Mouse (Mus musculus) intestine, embryonic 14.5 days (tissue): Measurements from ENCODE around the gene Sestd1. TPM values are rescaled to one million over a fixed set of nuclear protein-coding genes. Genes with fewer than 3 reads are reported as not detected.

Experiments used
- ATAC-seq: fragments of 200-750 bp; cut with Nextera tagmentation; replicated peaks from 2 replicates; pipeline ENCODE4 v1.8.0; 2017; ENCODE audit warnings: low read depth, moderate number of reproducible peaks, moderate TSS enrichment, moderate library complexity; ENCODE audit not compliant: low FRiP score, low TSS enrichment
- DNase-seq: peaks from one replicate; pipeline ENCODE4 v3.0.0-alpha.2; 2018; ENCODE audit warnings: low spot score
- H3K27ac ChIP-seq: fragments of 300-500 bp; sonication (generic); 2 replicates; pipeline ENCODE4 v1.5.1; 2014; ENCODE audit warnings: low read depth, mild to moderate bottlenecking, control low read depth
- H3K27me3 ChIP-seq: fragments of 300-500 bp; sonication (generic); replicated peaks from 2 replicates; pipeline ENCODE4 v1.6.1; 2014; ENCODE audit warnings: low read length, control low read depth; ENCODE audit not compliant: control insufficient read depth, insufficient read depth
- H3K36me3 ChIP-seq: fragments of 300-500 bp; sonication (generic); 2 replicates; pipeline ENCODE4 v1.6.1; 2014; ENCODE audit warnings: low read length, control low read depth; ENCODE audit not compliant: control insufficient read depth, insufficient read depth
- H3K4me1 ChIP-seq: fragments of 300-500 bp; sonication (generic); replicated peaks from 2 replicates; pipeline ENCODE4 v1.6.1; 2014; ENCODE audit warnings: low read length, control low read depth, mixed read lengths; ENCODE audit not compliant: control insufficient read depth, insufficient read depth
- H3K4me2 ChIP-seq: fragments of 300-500 bp; sonication (generic); 2 replicates; pipeline ENCODE4 v1.6.1; 2014; ENCODE audit warnings: low read length
- H3K4me3 ChIP-seq: fragments of 300-500 bp; sonication (generic); 2 replicates; pipeline ENCODE4 v1.5.1; 2014; ENCODE audit warnings: low read depth, low read length, control low read depth, mixed read lengths
- H3K9ac ChIP-seq: fragments of 300-500 bp; sonication (generic); 2 replicates; pipeline ENCODE4 v1.6.1; 2014; ENCODE audit warnings: mild to moderate bottlenecking, low read length
- H3K9me3 ChIP-seq: fragments of 300-500 bp; sonication (generic); 2 replicates; pipeline ENCODE4 v1.6.1; 2016; ENCODE audit warnings: low read length, control low read depth; ENCODE audit not compliant: control insufficient read depth
- WGBS: fragments of 180-500 bp; shearing (Covaris S2); extraction: QIAGEN DNeasy Blood & Tissue Kit; methylation state at CpG from one replicate; pipeline ENCODE4 v1.1.7; 2014; 5-methylcytosine and 5-hydroxymethylcytosine counted together
- polyA plus RNA-seq: library from polyadenylated mRNA; unstranded; fragments of >200 nt; fragmentation: Nextera tagmentation; extraction: Ambion mirVana; gene quantifications from 2 replicates; pipeline ENCODE4 v1.2.1, GENCODE M21; 2014

Sestd1 gene
- polyA plus RNA-seq, 1 experiment from 2014 or later, result 20.3 TPM

DNA sequence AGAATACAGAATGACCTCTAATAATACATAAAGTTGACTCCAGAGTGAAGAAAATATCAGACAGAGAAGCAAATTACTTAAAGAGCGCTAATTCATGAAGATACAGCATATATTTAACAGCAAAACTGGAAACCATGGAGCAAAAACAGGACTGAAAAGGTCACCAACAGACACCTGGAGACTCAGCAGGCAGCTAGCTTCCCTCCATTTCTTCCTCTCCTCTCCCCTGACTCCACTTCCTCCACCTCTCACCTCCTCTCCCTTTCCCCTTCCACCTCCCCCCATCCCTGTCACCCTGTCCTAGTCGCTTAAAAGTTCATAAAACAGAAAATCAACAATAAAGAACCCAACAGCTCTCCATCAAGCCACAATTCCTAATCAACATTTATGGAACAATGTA is 13.5 kb downstream of the Sestd1 start:
- Histone ChIP-seq H3K4me3 (no peak overlapping the region), H3K36me3 (no peaks in the 10 kb centered on the region), H3K4me2 (no peak overlapping the region), H3K9me3 (no peaks in the 10 kb centered on the region), H3K4me1 (peaks cover 42% of the 10 kb centered on the region), H3K27me3 (no peaks in the 10 kb centered on the region), H3K9ac (no peak overlapping the region), H3K27ac (no peak overlapping the region)
- WGBS, result 90% methylated on average over 2 of the region's 2 CpGs
- ATAC-seq (no peak), DNase-seq (no peak)

DNA sequence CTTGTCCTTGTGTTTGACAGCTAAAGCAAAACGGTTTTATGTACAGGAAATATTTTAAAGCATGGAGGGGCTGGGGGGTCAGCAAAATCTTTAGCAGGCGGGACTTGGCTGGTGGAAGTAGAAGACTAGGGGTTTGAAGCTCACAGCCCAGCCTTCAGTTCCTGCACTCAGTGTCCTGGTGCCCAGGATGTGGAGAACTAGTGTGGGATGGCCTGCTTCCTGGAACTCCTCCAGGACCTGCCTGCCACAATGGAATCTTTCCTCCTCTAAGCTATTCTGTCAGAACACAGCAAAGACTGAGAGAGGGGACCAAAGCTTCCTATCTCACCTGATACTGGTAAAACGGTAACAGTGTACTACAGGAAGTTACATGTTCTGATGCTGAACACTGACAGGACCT is 14.4 kb downstream of the Sestd1 start:
- no peak for ATAC-seq
- no peaks in the 10 kb centered on the region for H3K9me3 ChIP-seq
- no peak overlapping the region for H3K4me2 ChIP-seq
- 52% methylated on average over 3 of the region's 3 CpGs for WGBS
- H3K27ac ChIP-seq, result no peak overlapping the region
- H3K36me3 ChIP-seq, result no peaks in the 10 kb centered on the region
- H3K9ac ChIP-seq, result no peak overlapping the region
- H3K4me1 ChIP-seq, result peaks cover 42% of the 10 kb centered on the region
- H3K27me3 ChIP-seq, result no peaks in the 10 kb centered on the region
- no peak overlapping the region for H3K4me3 ChIP-seq
- DNase-seq, result no peak

DNA sequence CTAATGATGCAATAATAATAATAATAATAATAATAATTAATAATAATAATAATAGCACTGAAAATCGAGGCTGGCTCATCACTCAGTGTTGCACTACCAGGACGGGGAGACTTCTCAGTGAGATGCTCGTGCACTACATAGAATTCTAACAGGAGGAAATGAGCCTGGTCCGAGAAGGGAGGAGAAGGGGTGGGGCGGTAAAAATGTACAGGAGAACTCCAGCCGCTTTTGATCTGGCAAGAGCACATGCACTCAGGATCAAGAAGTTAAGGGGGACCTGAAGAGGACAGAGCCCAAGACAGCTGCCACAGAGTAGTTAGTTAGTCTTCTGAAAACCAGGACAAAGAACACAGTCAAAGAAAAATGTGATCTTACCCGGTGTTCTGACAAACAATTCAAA is 15.1 kb downstream of the Sestd1 start:
- Histone ChIP-seq H3K9ac (no peak overlapping the region), H3K4me2 (no peak overlapping the region), H3K9me3 (no peaks in the 10 kb centered on the region), H3K36me3 (no peaks in the 10 kb centered on the region), H3K27me3 (no peaks in the 10 kb centered on the region), H3K4me3 (no peak overlapping the region), H3K4me1 (peaks cover 42% of the 10 kb centered on the region), H3K27ac (no peak overlapping the region)
- DNase-seq, result no peak
- 56% methylated on average over 7 of the region's 7 CpGs for WGBS
- no peak for ATAC-seq

DNA sequence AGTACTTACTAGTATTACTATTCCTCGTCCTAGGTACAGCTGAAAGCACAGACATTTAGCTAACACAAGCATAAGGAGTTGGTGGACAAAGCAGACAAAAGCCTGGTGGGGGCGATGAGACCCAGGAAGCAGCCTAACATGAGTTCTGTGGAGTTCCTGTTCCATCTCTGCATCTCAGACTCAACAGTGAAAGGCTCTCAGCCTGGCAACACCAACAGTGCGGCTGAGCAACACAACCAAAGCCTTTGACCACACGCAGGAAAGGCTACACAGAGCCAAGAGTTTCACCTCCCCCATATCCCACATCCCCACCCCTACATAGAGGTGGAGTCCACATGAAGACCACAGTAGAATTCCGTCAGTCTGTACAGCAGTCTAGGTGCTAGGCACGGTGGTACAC is 15.8 kb downstream of the Sestd1 start:
- Histone ChIP-seq H3K9me3 (no peaks in the 10 kb centered on the region), H3K27me3 (no peaks in the 10 kb centered on the region), H3K4me3 (no peak overlapping the region), H3K36me3 (no peaks in the 10 kb centered on the region), H3K4me1 (peaks cover 39% of the 10 kb centered on the region), H3K4me2 (no peak overlapping the region), H3K27ac (no peak overlapping the region), H3K9ac (no peak overlapping the region)
- no peak for DNase-seq
- WGBS, result 78% methylated on average over 6 of the region's 6 CpGs
- ATAC-seq, result no peak

DNA sequence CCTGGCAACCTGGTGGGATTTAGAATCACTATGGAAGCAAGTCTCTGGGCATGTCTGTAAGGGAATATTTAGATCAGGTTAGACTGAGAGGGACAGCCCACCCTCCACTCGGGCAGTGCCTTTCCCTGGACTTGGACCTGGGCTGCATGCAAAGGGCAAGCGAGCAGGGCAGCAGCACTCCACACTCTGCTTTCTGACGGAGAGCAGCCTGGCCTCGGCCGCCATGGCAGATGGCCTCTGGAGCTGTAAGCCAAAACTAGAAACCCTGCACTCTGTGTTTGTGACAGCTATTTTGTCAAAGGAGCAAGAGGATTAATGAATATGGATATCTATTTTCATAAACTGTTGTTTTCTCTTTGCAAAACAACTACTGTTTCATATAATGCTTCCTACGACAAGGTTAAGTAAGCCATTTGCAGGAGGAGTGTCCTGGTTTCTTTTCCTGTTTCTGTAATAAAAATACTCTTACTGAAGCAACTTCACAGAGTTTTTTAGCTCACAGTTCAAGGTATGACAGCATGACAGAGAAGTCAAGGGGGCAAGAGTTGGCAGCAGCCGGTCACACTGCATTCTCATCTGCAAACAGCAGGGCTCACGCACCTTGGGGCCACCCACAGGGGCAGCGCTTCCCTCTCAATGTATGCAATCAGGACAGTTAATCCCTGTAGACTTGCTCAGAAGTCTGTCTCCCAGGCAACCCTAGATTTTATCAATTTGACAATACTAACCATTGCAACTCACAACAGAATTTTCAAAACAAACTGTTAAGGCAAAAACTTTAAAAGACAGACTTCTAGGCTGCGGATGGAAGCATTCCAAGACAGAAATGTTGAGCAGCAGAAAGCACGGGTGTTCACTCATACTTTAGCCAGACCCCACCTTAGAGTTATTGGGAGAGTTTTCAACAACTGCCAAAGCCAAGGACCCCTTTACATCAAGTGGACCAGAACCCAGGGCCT is 16.6 kb downstream of the Sestd1 start:
- WGBS, result 52% methylated on average over 11 of the region's 11 CpGs
- no peaks in the 10 kb centered on the region for H3K27me3 ChIP-seq
- H3K9me3 ChIP-seq, result no peaks in the 10 kb centered on the region
- H3K4me1 ChIP-seq, result peaks cover 31% of the 10 kb centered on the region
- no peak overlapping the region for H3K4me3 ChIP-seq
- no peak overlapping the region for H3K27ac ChIP-seq
- DNase-seq (no peak), ATAC-seq (no peak)
- H3K36me3 ChIP-seq, result no peaks in the 10 kb centered on the region
- H3K9ac ChIP-seq, result no peak overlapping the region
- H3K4me2 ChIP-seq, result no peak overlapping the region

DNA sequence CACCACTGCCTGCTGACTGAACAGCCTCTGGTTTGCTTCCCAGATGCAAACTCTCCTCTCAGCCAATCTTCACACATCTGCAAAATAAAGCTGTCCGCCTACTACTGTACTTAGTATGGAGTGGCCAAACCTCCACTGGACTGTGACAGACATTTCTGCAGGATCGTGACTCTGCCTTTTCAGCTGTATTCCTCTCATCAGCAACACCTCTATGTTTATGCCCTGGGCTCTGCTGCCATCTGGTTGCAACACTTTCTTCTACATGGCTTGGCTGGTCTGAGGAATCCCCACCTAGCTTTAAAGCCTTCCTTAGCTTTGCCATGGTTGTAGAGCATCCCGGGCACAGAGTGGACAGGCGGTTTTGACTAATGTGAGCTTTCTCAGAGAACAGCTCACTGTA is 20.3 kb downstream of the Sestd1 start:
- Histone ChIP-seq H3K4me1 (peaks cover 22% of the 10 kb centered on the region), H3K4me3 (no peak overlapping the region), H3K4me2 (no peak overlapping the region), H3K27ac (no peak overlapping the region), H3K9me3 (no peaks in the 10 kb centered on the region), H3K9ac (no peak overlapping the region), H3K27me3 (no peaks in the 10 kb centered on the region), H3K36me3 (no peaks in the 10 kb centered on the region)
- WGBS, result 83% methylated on average over 4 of the region's 4 CpGs
- ATAC-seq, result no peak
- DNase-seq, result no peak

DNA sequence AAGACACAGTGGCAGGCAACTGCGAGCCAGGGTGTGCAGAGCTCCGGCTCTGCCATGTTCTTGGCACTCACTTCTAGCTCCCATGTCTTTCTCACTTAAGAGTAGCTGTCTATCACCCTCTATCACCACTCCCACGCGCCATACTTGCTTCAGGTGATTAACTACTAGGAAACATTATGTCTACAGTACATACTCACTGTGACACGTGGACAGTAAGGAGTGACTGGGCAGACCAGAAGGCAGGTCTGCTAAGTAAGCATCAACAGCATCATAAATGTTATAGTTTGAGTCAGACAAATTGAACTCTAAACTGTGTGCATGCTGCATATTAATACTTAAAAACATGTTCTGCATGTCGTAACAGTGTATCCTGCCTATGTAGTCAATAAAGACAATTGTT is 27.2 kb downstream of the Sestd1 start:
- DNase-seq (no peak), ATAC-seq (no peak)
- Histone ChIP-seq H3K4me3 (no peak overlapping the region), H3K36me3 (no peaks in the 10 kb centered on the region), H3K4me2 (no peak overlapping the region), H3K9me3 (no peaks in the 10 kb centered on the region), H3K27me3 (no peaks in the 10 kb centered on the region), H3K27ac (no peak overlapping the region), H3K4me1 (peaks cover 7% of the 10 kb centered on the region; the same call in 1 of the 2 replicates), H3K9ac (no peak overlapping the region)
- WGBS, result 83% methylated on average over 6 of the region's 6 CpGs

DNA sequence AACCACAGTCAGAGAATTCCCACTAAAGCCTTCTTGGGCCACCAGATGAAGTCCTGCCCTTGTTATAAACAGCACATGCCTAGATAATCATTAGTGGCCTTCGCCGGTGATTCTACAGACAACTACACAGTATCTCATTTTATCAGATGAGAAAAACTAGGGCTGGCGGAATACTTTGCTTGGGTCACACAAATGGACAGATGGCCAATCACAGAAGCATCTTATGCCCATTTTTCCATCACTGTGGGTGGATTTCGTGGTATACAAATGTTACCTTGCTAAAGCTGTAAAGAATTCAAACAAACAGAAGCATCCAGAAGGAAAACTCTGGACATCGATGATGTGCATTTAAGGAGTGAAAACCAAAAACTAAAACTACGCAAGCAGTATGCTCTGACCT is 28.7 kb downstream of the Sestd1 start:
- Histone ChIP-seq H3K36me3 (no peaks in the 10 kb centered on the region), H3K27ac (no peak overlapping the region), H3K27me3 (no peaks in the 10 kb centered on the region), H3K9ac (no peak overlapping the region), H3K4me2 (no peak overlapping the region), H3K4me3 (no peak overlapping the region), H3K9me3 (no peaks in the 10 kb centered on the region), H3K4me1 (peaks cover 7% of the 10 kb centered on the region; the same call in 1 of the 2 replicates)
- WGBS, result 87% methylated on average over 6 of the region's 6 CpGs
- no peak for ATAC-seq
- DNase-seq, result no peak
